Mouse (Mus musculus) forebrain, embryonic 14.5 days (tissue): ENCODE data around the gene Ranbp17. TPM values are rescaled to one million over a fixed set of nuclear protein-coding genes. Genes with fewer than 3 reads are reported as not detected.

Source experiments
- ATAC-seq: fragments of 200-750 bp; cut with Nextera tagmentation; 2 replicates; pipeline ENCODE4 v1.8.0; 2017; ENCODE audit warnings: mild to moderate bottlenecking, moderate library complexity
- DNase-seq: peaks from one replicate; pipeline ENCODE4 v3.0.0-alpha.2; 2015; ENCODE audit warnings: low spot score
- H3K27ac ChIP-seq: fragments of 300-500 bp; sonication (generic); 2 replicates; pipeline ENCODE4 v1.5.1; 2014; ENCODE audit warnings: low read depth, mild to moderate bottlenecking, control low read depth, low read length, moderate library complexity
- H3K27me3 ChIP-seq: fragments of 300-500 bp; sonication (generic); replicated peaks from 2 replicates; pipeline ENCODE4 v1.6.1; 2014; ENCODE audit warnings: low read length, control low read depth, mixed read lengths; ENCODE audit not compliant: control insufficient read depth, insufficient read depth
- H3K36me3 ChIP-seq: fragments of 300-500 bp; sonication (generic); 2 replicates; pipeline ENCODE4 v1.6.1; 2014; ENCODE audit warnings: low read length, control low read depth; ENCODE audit not compliant: control insufficient read depth, insufficient read depth
- H3K4me1 ChIP-seq: fragments of 300-500 bp; sonication (generic); 2 replicates; pipeline ENCODE4 v1.6.1; 2014; ENCODE audit warnings: antibody characterized with exemption, low read length, control low read depth; ENCODE audit not compliant: control insufficient read depth, insufficient read depth
- H3K4me2 ChIP-seq: fragments of 300-500 bp; sonication (generic); 2 replicates; pipeline ENCODE4 v1.6.1; 2014; ENCODE audit warnings: mild to moderate bottlenecking, control low read depth, low read length
- H3K4me3 ChIP-seq: fragments of 300-500 bp; sonication (generic); 2 replicates; pipeline ENCODE4 v1.5.1; 2014; ENCODE audit warnings: low read depth, low read length, control low read depth
- H3K9ac ChIP-seq: fragments of 300-500 bp; sonication (generic); 2 replicates; pipeline ENCODE4 v1.6.1; 2014; ENCODE audit warnings: mild to moderate bottlenecking, low read length, control low read depth, moderate library complexity
- H3K9me3 ChIP-seq: fragments of 300-500 bp; sonication (generic); replicated peaks from 2 replicates; pipeline ENCODE4 v1.6.1; 2016; ENCODE audit warnings: low read length, control low read depth, mixed read lengths; ENCODE audit not compliant: control insufficient read depth
- WGBS: fragments of 180-500 bp; shearing (Covaris S2); extraction: QIAGEN DNeasy Blood & Tissue Kit; methylation state at CpG from one replicate; pipeline ENCODE4 v1.1.7; 2014; 5-methylcytosine and 5-hydroxymethylcytosine counted together
- polyA plus RNA-seq: library from polyadenylated mRNA; unstranded; fragments of >200 nt; fragmentation: Nextera tagmentation; extraction: Ambion mirVana; gene quantifications from 2 replicates; pipeline ENCODE4 v1.2.1, GENCODE M21; 2014

The Ranbp17 gene
- polyA plus RNA-seq, 1 experiment from 2014 or later: 5.8 TPM

DNA sequence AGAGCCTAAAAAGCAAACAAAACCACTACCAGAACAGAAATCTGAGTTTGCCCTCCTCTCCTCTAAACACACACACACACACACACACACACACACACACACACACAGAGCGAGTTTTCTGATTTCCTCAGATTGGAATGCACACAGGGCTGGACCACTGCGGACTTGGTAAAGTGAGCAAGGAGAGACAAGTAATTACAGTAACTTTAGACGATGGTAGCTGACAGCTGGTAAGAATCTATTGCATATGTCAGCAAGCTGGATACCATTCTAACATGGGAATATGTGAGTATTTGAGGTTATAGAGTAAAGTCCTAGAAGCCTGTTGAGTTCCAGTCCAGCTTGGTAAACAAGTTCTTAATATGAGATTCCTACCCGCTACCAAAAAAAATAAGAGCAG is 204.0 kb downstream of the Ranbp17 start:
- H3K36me3 ChIP-seq: no peaks in the 10 kb centered on the region
- H3K27ac ChIP-seq: no peak overlapping the region
- no peak overlapping the region for H3K4me2 ChIP-seq
- H3K9me3 ChIP-seq: no peaks in the 10 kb centered on the region
- ATAC-seq: no peak
- DNase-seq: no peak
- 75% methylated on average over 4 of the region's 4 CpGs for WGBS
- H3K27me3 ChIP-seq: no peaks in the 10 kb centered on the region
- H3K4me1 ChIP-seq: no peaks in the 10 kb centered on the region
- no peak overlapping the region for H3K9ac ChIP-seq
- no peak overlapping the region for H3K4me3 ChIP-seq

DNA sequence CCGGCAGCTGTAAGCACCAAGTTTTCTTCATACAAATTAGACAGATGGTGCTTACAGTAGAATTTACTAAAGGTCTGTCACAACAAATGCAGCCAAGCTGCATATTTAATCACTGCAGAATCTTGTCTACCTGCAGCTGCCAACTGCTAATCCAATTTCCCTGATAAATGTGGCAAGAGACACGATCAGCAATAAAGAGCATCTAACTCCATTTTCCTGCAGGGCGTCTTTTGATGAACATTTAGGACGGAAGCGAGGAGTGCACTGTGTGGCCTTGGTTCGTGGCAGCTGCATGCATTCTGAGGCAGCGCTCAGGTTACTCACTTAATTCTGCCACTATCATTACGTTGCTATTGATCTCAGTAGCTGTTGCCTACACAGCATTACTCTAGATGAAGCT is 212.7 kb downstream of the Ranbp17 start:
- ATAC-seq: peak; percentile 72
- peak; percentile 77 for DNase-seq
- Histone ChIP-seq H3K27ac (no peak overlapping the region; the same call in 1 of the 2 replicates), H3K4me1 (peaks cover 16% of the 10 kb centered on the region; the same call in 1 of the 2 replicates), H3K27me3 (no peaks in the 10 kb centered on the region), H3K4me2 (no peak overlapping the region), H3K9me3 (no peaks in the 10 kb centered on the region), H3K4me3 (no peak overlapping the region), H3K36me3 (no peaks in the 10 kb centered on the region), H3K9ac (no peak overlapping the region)
- WGBS: 17% methylated on average over 8 of the region's 8 CpGs

DNA sequence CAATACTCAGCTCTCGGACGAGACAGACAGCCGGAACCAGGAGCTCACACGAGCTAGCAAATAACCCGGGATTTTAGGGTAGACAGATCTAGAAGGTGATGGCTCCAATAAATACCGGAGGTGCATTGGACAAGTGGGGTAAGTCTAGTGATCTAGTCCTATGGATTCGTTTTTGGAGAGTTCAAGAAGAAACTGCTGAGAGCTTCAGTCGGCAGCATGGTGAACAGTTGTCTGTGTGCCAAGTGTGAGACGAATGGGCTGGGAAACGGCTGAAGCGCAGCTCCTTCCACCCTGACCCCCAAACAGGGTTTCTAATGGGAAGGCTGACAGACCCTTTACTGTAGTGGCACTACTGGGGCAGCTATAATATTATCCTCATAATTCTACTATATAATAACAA is 214.2 kb downstream of the Ranbp17 start:
- DNase-seq: peak; percentile 29
- Histone ChIP-seq H3K9ac (no peak overlapping the region), H3K27ac (no peak overlapping the region), H3K4me3 (no peak overlapping the region), H3K27me3 (no peaks in the 10 kb centered on the region), H3K36me3 (no peaks in the 10 kb centered on the region), H3K4me2 (no peak overlapping the region), H3K4me1 (peaks cover 16% of the 10 kb centered on the region; the same call in 1 of the 2 replicates), H3K9me3 (no peaks in the 10 kb centered on the region)
- WGBS: 68% methylated on average over 11 of the region's 11 CpGs
- no peak for ATAC-seq

DNA sequence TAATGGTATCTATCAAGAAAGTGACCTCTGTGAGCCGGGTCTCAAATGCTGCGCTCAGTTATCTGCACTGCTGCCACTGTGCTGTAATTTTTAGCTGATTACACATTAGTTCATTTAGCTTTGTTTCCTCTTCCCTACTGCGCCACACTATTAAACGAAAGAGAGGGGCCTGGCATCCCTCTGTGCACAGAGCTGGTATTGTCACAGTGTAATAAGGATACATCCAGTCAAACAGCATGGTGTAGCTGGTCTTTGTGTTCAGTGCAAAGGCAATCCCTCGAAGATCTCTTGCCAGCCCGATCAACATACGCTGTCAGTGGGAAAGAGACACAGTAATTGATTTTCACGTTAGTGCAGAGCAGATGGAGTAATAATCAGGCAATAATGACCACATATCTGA is 216.4 kb downstream of the Ranbp17 start:
- Histone ChIP-seq H3K9ac (no peak overlapping the region), H3K36me3 (no peaks in the 10 kb centered on the region), H3K9me3 (no peaks in the 10 kb centered on the region), H3K4me3 (no peak overlapping the region), H3K4me2 (no peak overlapping the region), H3K27ac (no peak overlapping the region), H3K27me3 (no peaks in the 10 kb centered on the region), H3K4me1 (peaks cover 16% of the 10 kb centered on the region; the same call in 1 of the 2 replicates)
- peak; percentile 63 for DNase-seq
- peak; percentile 66; the same call in 1 of the 2 replicates for ATAC-seq
- WGBS: 23% methylated on average over 8 of the region's 8 CpGs

DNA sequence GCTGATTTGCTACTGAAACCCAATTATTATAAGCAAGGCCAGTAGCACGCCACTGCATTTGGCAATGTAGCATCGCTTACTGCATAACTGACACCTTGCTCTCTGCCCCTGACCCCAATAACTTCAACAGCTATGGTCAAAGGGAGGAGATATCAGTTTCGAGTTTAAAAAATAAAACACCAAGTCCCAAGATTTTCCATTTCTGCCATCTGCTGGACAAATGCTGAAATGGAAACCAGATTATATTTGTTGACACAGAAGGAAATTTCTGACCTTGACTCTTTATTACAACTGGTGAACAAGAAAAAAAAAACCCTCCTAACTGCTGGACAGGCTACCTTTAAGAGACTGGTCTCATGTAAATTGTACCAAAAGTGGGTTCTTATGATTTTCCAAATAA is 218.1 kb downstream of the Ranbp17 start:
- Histone ChIP-seq H3K36me3 (no peaks in the 10 kb centered on the region), H3K27ac (no peak overlapping the region), H3K4me3 (no peak overlapping the region), H3K4me1 (peaks cover 9% of the 10 kb centered on the region; the same call in 1 of the 2 replicates), H3K4me2 (no peak overlapping the region), H3K9ac (no peak overlapping the region), H3K27me3 (no peaks in the 10 kb centered on the region), H3K9me3 (no peaks in the 10 kb centered on the region)
- no peak for ATAC-seq
- WGBS: 55% methylated on average over 3 of the region's 3 CpGs
- peak; percentile 47 for DNase-seq

DNA sequence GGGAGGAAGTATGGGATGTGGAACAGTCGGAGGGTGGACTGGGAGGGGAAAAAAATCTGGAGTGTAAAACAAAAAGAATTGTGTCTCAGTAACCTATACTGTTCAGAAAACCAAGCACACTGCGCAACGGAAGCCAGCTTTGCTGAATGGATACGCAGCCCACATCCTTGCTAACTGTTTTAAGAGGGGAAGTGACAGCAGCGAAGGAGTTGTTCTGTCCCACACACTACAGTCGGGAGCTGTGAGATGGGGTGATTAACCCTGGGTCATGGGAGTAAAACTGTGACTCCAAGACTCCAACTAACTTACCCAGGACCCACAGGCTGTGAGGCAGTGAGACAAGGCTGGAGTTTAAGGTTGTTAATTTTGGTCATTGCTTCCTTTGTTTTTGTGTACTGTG is 219.5 kb downstream of the Ranbp17 start:
- Histone ChIP-seq H3K27me3 (no peaks in the 10 kb centered on the region), H3K9ac (no peak overlapping the region), H3K4me3 (no peak overlapping the region), H3K4me1 (no peaks in the 10 kb centered on the region), H3K9me3 (no peaks in the 10 kb centered on the region), H3K36me3 (no peaks in the 10 kb centered on the region), H3K27ac (no peak overlapping the region), H3K4me2 (no peak overlapping the region)
- ATAC-seq (no peak), DNase-seq (no peak)
- WGBS: 77% methylated on average over 6 of the region's 6 CpGs

DNA sequence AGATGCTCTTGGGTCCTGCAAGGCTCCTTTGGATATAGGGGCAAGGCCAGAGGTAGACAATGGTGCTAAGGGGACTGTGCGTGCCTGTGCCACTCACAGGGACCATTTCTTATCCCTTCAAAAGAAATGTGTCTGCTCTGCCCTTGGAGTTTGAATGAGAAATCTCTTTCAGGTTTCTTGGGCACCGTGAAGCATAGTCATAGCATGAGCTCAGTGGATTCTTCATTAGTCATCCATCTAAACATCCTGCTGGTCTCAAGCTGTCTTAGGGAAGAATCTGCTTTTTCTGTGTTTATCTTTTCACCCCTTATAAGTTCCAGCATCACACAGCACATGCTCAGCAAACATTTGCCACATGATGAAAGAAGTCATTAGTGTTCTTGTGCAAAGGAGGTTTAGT is 235.0 kb downstream of the Ranbp17 start:
- Histone ChIP-seq H3K4me2 (no peak overlapping the region), H3K9me3 (no peaks in the 10 kb centered on the region), H3K9ac (no peak overlapping the region), H3K4me3 (no peak overlapping the region), H3K4me1 (no peaks in the 10 kb centered on the region), H3K36me3 (no peaks in the 10 kb centered on the region), H3K27me3 (no peaks in the 10 kb centered on the region), H3K27ac (no peak overlapping the region)
- WGBS: 88% methylated on average over 2 of the region's 2 CpGs
- DNase-seq (no peak), ATAC-seq (no peak)

DNA sequence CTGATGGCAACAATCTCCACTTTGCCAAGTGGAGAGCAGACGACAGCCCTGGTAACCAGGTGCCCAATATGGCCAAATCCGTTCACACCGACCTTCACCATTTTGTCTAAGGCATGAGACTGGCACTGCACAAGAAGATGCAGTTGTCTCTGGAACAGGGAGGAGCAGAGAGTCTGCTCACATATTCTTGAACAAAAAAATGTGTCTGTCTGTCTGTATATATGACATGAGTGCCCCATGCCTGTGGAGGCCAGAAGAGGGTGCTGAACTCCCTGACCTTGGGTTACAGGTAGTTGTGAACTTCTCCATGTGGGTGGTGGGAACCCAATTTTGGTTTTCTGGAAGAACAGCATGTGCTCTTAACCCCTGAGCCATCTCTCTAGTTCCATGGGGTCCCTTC is 236.9 kb downstream of the Ranbp17 start, which contains the start of gene Gm12117:
Gene Gm12117, minus strand, starts transcription at position 101 of the 400 bp plus-strand sequence.
- no peaks in the 10 kb centered on the region for H3K9me3 ChIP-seq
- no peak for ATAC-seq
- H3K27ac ChIP-seq: no peak within 1 kb of the TSS
- no peak within 1 kb of the TSS for H3K4me2 ChIP-seq
- 96% methylated on average over 3 of the region's 3 CpGs for WGBS
- no peak for DNase-seq
- no peaks in the 10 kb centered on the region for H3K4me1 ChIP-seq
- H3K36me3 ChIP-seq: no peaks in the 10 kb centered on the region
- no peak within 1 kb of the TSS for H3K4me3 ChIP-seq
- no peaks in the 10 kb centered on the region for H3K27me3 ChIP-seq
- H3K9ac ChIP-seq: no peak within 1 kb of the TSS

DNA sequence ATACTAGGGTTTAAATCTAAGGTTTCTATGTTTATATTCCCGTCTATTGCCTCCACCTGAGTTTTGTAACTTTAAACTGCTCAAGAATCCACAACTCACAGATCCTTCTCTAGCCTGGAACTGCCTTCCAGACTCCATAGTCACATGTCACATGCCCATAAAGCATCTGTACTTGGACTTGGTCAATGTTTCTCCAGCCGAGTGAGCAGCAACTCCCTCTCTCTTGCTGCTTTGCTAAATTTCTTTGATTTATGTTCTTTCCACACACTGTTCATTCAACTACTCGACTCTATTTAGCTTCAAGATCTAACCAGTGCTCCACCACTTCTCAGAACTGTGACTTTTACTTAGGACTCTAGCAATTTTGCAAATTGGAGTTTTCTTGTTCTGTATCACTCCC is 238.7 kb downstream of the Ranbp17 start:
- Histone ChIP-seq H3K27ac (no peak overlapping the region), H3K9ac (no peak overlapping the region), H3K4me2 (no peak overlapping the region), H3K4me3 (no peak overlapping the region), H3K4me1 (no peaks in the 10 kb centered on the region), H3K27me3 (no peaks in the 10 kb centered on the region), H3K36me3 (no peaks in the 10 kb centered on the region), H3K9me3 (no peaks in the 10 kb centered on the region)
- no peak for ATAC-seq
- 79% methylated on average over 3 of the region's 3 CpGs for WGBS
- DNase-seq: no peak
